Mouse (Mus musculus) Patski (cell line): ENCODE measurements around the gene Slc35f3. TPM values are rescaled to one million over a fixed set of nuclear protein-coding genes. Genes with fewer than 3 reads are reported as not detected.

Source experiments
- ATAC-seq: fragments of 100-300 bp; one replicate; pipeline ENCODE4 v1.8.0; 2021
- CTCF ChIA-PET: fragments of 350-600 bp; sonication (Branson Sonifier 250); formaldehyde crosslinking; loops from one replicate; lab custom pipeline; 2022; ENCODE audit warnings: inconsistent platforms; lab: Charles Lee
- POLR2A ChIA-PET: fragments of 350-600 bp; sonication (Branson Sonifier 250); formaldehyde crosslinking; loops from one replicate; lab custom pipeline; 2022; ENCODE audit warnings: antibody characterized with exemption, inconsistent platforms; lab: Charles Lee
- DNase-seq: peaks from one replicate; pipeline ENCODE4 v3.0.0-alpha.2; 2011; ENCODE audit warnings: low read depth, low spot score
- H3K27me3 ChIP-seq: fragments of 371-371 bp; one replicate; pipeline ENCODE4 v1.5.1; 2021
- CTCF ChIP-seq: fragments of 100-300 bp; IDR thresholded peaks from one replicate; pipeline ENCODE4 v1.5.1; 2021
- in situ Hi-C: fragments of 300-500 bp; cut with MboI; formaldehyde crosslinking; loops from 3 replicates; pipeline ENCODE4 v1.11.1; 2018; ENCODE audit warnings: low pct_unique_long_range_greater_than_20kb, mixed read lengths
- polyA plus RNA-seq: library from polyadenylated mRNA; unstranded; gene quantifications from one replicate; pipeline ENCODE4 v1.2.3, GENCODE M21; 2021

The Slc35f3 gene
- polyA plus RNA-seq, 1 experiment from 2014 or later: 24.4 TPM

GRCm38 (mm10) chr8:126273066-126273465 lies 25.3 kb upstream of the Slc35f3 start:
- in situ Hi-C loops: loop anchor here (25.0 kb wide), 1 partner anchor 439 kb away; no protein-coding TSS in a partner anchor
- CTCF ChIA-PET: interaction anchor here (1.4 to 1.9 kb wide), 4 partner anchors 9 to 209 kb away, joined by 4 to 6 read pairs (median 5); partner anchors contain the start of gene Slc35f3
- no peak for DNase-seq
- POLR2A ChIA-PET: interaction anchor here (0.8 kb wide), 1 partner anchor 10 kb away, joined by 3 read pairs; no protein-coding TSS in a partner anchor
- no peak for ATAC-seq
- no peaks in the 10 kb centered on the region for H3K27me3 ChIP-seq
- no peak for TF ChIP-seq CTCF

- H3K27me3 ChIP-seq: peaks cover 12% of the 10 kb centered on the region
- no peak for ATAC-seq
- ChIA-PET POLR2A (no interaction called here), CTCF (no interaction called here)
- TF ChIP-seq CTCF: no peak
- no peak for DNase-seq
- in situ Hi-C loops: loop anchor here (25.0 kb wide), 1 partner anchor 437 kb away; no protein-coding TSS in a partner anchor
Measured at GRCm38 (mm10) chr8:126274866-126275360, 23.4 kb upstream of the Slc35f3 start.

- H3K27me3 ChIP-seq: peaks cover 18% of the 10 kb centered on the region
- TF ChIP-seq CTCF: no peak
- DNase-seq (no peak), ATAC-seq (no peak)
- in situ Hi-C loops: no loop called here
- POLR2A ChIA-PET: no interaction called here
- CTCF ChIA-PET: no interaction called here
Measured at GRCm38 (mm10) chr8:126275886-126276285, 22.5 kb upstream of the Slc35f3 start.

- ATAC-seq (peak; percentile 86), DNase-seq (peak; percentile 41)
- in situ Hi-C loops: no loop called here
- TF ChIP-seq CTCF: no peak
- ChIA-PET CTCF (interaction anchor here (0.7 to 1.1 kb wide), 3 partner anchors 27 to 191 kb away, joined by 3 to 4 read pairs (median 3); no protein-coding TSS in a partner anchor), POLR2A (interaction anchor here (1.3 kb wide), 1 partner anchor 137 kb away, joined by 4 read pairs; no protein-coding TSS in a partner anchor)
- no peaks in the 10 kb centered on the region for H3K27me3 ChIP-seq
Measured at GRCm38 (mm10) chr8:126291951-126292350, 6.4 kb upstream of the Slc35f3 start.

- POLR2A ChIA-PET: no interaction called here
- DNase-seq (no peak), ATAC-seq (peak; percentile 24)
- CTCF ChIA-PET: interaction anchor here (0.6 to 4.0 kb wide), 20 partner anchors 10 to 185 kb away, joined by 3 to 23 read pairs (median 4); partner anchors contain the start of gene Coa6
- peak; percentile 89 for TF ChIP-seq CTCF
- no peaks in the 10 kb centered on the region for H3K27me3 ChIP-seq
- in situ Hi-C loops: no loop called here
Measured at GRCm38 (mm10) chr8:126297284-126297845, 993 bp upstream of the Slc35f3 start.

GRCm38 (mm10) chr8:126299333-126299732 lies 975 bp downstream of the Slc35f3 start:
- POLR2A ChIA-PET: no interaction called here

GRCm38 (mm10) chr8:126300350-126300749 lies 2.0 kb downstream of the Slc35f3 start:
- in situ Hi-C loops: no loop called here

More at GRCm38 (mm10) chr8:126299333-126299732, 975 bp downstream of the Slc35f3 start:
- no peak for DNase-seq
- TF ChIP-seq CTCF: no peak
- in situ Hi-C loops: no loop called here
- H3K27me3 ChIP-seq: no peaks in the 10 kb centered on the region
- CTCF ChIA-PET: interaction anchor here (2.7 to 4.0 kb wide), 2 partner anchors 60 to 85 kb away, joined by 11 to 23 read pairs; no protein-coding TSS in a partner anchor
- no peak for ATAC-seq

GRCm38 (mm10) chr8:126301580-126301979 lies 3.2 kb downstream of the Slc35f3 start:
- ATAC-seq (no peak), DNase-seq (no peak)
- in situ Hi-C loops: no loop called here
- CTCF ChIA-PET: interaction anchor here (0.9 to 1.6 kb wide), 3 partner anchors 41 to 180 kb away, joined by 3 to 4 read pairs (median 3); no protein-coding TSS in a partner anchor
- H3K27me3 ChIP-seq: no peaks in the 10 kb centered on the region
- no peak for TF ChIP-seq CTCF
- POLR2A ChIA-PET: interaction anchor here (0.6 kb wide), 1 partner anchor 11 kb away, joined by 3 read pairs; no protein-coding TSS in a partner anchor

More at GRCm38 (mm10) chr8:126300350-126300749, 2.0 kb downstream of the Slc35f3 start:
- H3K27me3 ChIP-seq: no peaks in the 10 kb centered on the region
- DNase-seq (no peak), ATAC-seq (no peak)
- no peak for TF ChIP-seq CTCF
- ChIA-PET POLR2A (interaction anchor here (0.7 to 1.0 kb wide), 2 partner anchors 11 to 90 kb away, joined by 3 read pairs; no protein-coding TSS in a partner anchor), CTCF (interaction anchor here (1.2 kb wide), 1 partner anchor 9 kb away, joined by 4 read pairs; no protein-coding TSS in a partner anchor)

- H3K27me3 ChIP-seq: no peaks in the 10 kb centered on the region
- POLR2A ChIA-PET: interaction anchor here (1.2 kb wide), 1 partner anchor 85 kb away, joined by 3 read pairs; no protein-coding TSS in a partner anchor
- no peak for TF ChIP-seq CTCF
- CTCF ChIA-PET: interaction anchor here (1.1 to 1.2 kb wide), 2 partner anchors 10 to 76 kb away, joined by 3 read pairs; no protein-coding TSS in a partner anchor
- DNase-seq (no peak), ATAC-seq (no peak)
- in situ Hi-C loops: no loop called here
Measured at GRCm38 (mm10) chr8:126307164-126307563, 8.8 kb downstream of the Slc35f3 start.

DNA sequence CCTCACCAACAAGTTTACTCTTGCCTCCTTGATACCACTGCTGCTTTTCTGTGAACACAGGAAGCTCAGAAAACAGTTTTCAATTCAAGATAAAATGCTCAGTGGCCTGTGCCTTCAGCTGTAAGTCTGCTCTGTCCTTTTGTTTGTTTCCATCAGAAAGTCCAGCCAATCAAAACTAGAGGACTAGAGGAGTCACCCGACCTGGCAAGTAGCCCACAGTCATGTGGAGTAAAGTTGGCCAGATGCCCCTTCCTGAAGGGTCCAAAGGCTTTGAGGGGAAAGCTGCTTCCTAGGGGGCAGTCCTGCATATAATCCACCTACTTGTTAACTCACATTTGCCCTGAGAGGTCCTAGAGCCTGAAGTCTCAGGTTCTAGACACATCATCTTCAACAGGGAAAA lies 10.7 kb downstream of the Slc35f3 start:
- TF ChIP-seq CTCF: no peak
- ATAC-seq (peak; percentile 38), DNase-seq (peak; percentile 81)
- ChIA-PET CTCF (interaction anchor here (1.0 to 2.4 kb wide), 2 partner anchors 9 to 10 kb away, joined by 4 to 9 read pairs; no protein-coding TSS in a partner anchor), POLR2A (interaction anchor here (1.2 kb wide), 1 partner anchor 66 kb away, joined by 3 read pairs; no protein-coding TSS in a partner anchor)
- H3K27me3 ChIP-seq: no peaks in the 10 kb centered on the region
- in situ Hi-C loops: no loop called here
